Mouse (Mus musculus): ENCODE measurements at regions not wholly inside any gene's neighbourhood (a gene's known extent, or its start where the extent isn't known, plus 50 kb on each side); places are given as distances from the start of the nearest gene placed in this dataset.

DNA sequence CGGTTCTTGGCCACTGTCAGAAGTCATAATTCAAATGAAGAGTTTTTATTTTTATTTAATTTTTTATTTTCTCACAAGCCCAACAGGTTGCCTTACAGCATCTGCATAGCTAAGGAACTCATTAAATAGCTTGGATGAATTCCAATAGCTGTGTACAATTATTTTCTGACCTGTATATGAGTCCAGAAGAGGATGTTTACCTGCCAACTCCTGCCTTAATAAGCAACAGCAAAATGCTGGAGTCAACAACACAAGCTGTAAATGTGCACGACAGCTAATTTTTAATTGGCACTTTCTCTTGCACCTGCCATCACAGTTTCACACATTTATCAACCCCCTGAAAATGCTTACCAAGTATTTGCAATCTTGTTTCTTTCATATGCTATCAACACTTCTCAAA lies 161.4 kb upstream of the Crbn start:
- TF ChIP-seq POLR2A (IDR thresholded peaks at IDR 0.05; ENCODE audit: borderline replicate concordance, extremely low read depth, insufficient read depth, insufficient read length, poor library complexity, severe bottlenecking) (no peak), CTCF (IDR thresholded peaks at IDR 0.05; ENCODE audit: borderline replicate concordance, extremely low read depth, insufficient read depth, insufficient read length) (no peak)

DNA sequence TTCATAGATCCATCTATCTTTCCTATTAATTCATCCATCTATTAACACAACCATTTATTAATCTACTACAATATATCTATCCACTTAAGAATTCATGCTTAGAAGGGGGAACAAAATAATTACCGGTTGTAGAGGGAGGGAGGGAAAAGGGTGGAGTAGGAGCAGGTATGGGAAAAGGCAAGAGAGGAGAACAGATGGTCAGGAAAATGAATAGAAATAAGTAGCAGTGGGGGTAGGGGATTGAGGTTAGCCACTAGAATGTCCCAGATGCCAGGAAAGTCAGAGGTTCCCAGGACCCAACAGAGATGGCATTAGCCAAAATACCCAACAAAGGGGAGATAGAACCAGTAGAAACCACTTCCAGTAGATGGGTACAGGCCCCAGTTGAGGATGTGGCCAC lies 164.5 kb upstream of the Crbn start:
- DNase-seq (ENCODE audit: low read depth): no peak

More for the DNA sequence above, 161.4 kb upstream of the Crbn start:
- peak; percentile 54 for DNase-seq (ENCODE audit: low read depth)

DNA sequence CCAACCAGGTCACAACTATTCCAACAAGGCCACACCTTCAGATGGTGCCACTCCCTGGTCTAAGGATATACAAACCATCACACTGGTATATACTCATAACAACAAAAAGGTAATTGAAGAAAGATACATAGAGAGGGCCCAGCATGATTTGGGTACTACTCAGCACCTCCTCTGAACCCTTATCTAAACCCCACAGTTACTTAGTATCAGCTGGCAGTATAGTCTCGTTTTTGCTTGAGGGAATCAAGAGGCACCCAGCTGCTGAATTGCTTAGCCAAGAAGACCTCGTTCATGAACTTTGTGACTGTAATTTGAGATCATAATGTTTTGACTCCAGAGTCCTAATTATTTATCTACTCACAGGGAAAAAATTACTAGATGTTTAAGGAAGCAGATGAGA lies 175.6 kb upstream of the Crbn start:
- TF ChIP-seq POLR2A (IDR thresholded peaks at IDR 0.05; ENCODE audit: borderline replicate concordance, extremely low read depth, insufficient read depth, insufficient read length, poor library complexity, severe bottlenecking) (no peak), CTCF (IDR thresholded peaks at IDR 0.05; ENCODE audit: borderline replicate concordance, extremely low read depth, insufficient read depth, insufficient read length) (no peak)

More for the DNA sequence above, 164.5 kb upstream of the Crbn start:
- TF ChIP-seq POLR2A (IDR thresholded peaks at IDR 0.05; ENCODE audit: borderline replicate concordance, extremely low read depth, insufficient read depth, insufficient read length, poor library complexity, severe bottlenecking) (no peak), CTCF (IDR thresholded peaks at IDR 0.05; ENCODE audit: borderline replicate concordance, extremely low read depth, insufficient read depth, insufficient read length) (no peak)

DNA sequence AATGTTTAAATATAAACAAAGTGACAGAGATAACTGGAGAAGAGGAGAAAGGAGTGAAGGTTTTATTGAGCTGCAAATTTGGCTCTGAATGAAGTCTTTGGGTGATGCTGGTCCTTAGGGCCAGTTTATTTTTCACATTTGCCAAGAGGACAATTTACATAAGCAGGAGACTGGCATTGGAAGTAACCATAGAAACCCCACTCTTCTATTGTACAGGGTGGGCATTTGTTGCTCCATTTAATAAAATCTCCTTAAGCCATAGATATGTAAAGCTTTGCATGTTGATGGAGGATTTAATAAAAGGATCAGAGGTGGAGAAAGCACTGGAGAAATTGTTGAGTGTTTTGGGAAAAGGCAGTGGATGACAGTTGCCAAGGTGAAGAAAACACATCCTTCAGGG lies 178.8 kb upstream of the Crbn start:
- no peak for TF ChIP-seq CTCF (IDR thresholded peaks at IDR 0.05; ENCODE audit: borderline replicate concordance, extremely low read depth, insufficient read depth, insufficient read length)
- no peak for TF ChIP-seq POLR2A (IDR thresholded peaks at IDR 0.05; ENCODE audit: borderline replicate concordance, extremely low read depth, insufficient read depth, insufficient read length, poor library complexity, severe bottlenecking)
- peak; percentile 29 for DNase-seq (ENCODE audit: low read depth)

More for the DNA sequence above, 175.6 kb upstream of the Crbn start:
- DNase-seq (ENCODE audit: low read depth): no peak

DNA sequence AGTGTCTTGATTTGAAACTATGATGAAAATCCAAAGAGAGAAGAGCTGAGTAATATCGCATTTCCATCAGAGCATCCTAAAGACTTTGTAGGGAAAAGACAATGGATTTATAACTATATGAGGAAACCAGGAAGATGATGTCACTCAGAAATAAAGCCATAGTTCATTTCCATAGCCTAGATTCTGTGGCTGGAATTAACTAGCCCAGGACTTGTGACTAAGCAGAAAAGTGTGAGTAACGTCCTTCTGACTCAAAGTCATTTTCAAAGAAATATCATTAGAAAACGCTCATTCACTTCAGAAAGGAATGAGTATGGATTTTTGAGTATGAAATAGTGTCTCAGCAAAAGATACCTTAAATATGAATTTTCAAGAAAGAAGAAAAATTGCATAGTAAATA lies 179.9 kb upstream of the Crbn start:
- TF ChIP-seq CTCF (IDR thresholded peaks at IDR 0.05; ENCODE audit: borderline replicate concordance, extremely low read depth, insufficient read depth, insufficient read length): no peak
- TF ChIP-seq POLR2A (IDR thresholded peaks at IDR 0.05; ENCODE audit: borderline replicate concordance, extremely low read depth, insufficient read depth, insufficient read length, poor library complexity, severe bottlenecking): no peak

DNA sequence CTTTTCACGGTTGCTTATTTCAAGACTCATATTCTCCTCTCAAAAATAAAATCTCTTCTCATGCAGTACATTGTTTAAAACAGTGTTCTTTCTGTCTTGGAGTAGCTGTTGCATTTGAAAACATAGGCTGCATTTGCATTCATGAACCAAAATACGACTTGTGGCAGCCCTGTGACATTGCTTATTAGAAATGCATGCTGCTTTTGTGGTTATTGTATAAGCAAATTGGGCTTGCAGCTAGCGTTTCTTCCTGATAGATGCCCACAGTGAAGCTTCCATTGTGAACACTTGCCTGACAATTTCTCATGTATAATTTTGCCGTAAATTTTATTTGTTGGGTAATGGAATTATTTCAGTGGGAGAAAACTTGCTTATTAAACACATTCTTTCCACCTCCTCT lies 180.3 kb upstream of the Crbn start:
- TF ChIP-seq POLR2A (IDR thresholded peaks at IDR 0.05; ENCODE audit: borderline replicate concordance, extremely low read depth, insufficient read depth, insufficient read length, poor library complexity, severe bottlenecking) (no peak), CTCF (IDR thresholded peaks at IDR 0.05; ENCODE audit: borderline replicate concordance, extremely low read depth, insufficient read depth, insufficient read length) (no peak)
- peak; percentile 54 for DNase-seq (ENCODE audit: low read depth)

More for the DNA sequence above, 179.9 kb upstream of the Crbn start:
- DNase-seq (ENCODE audit: low read depth): no peak

DNA sequence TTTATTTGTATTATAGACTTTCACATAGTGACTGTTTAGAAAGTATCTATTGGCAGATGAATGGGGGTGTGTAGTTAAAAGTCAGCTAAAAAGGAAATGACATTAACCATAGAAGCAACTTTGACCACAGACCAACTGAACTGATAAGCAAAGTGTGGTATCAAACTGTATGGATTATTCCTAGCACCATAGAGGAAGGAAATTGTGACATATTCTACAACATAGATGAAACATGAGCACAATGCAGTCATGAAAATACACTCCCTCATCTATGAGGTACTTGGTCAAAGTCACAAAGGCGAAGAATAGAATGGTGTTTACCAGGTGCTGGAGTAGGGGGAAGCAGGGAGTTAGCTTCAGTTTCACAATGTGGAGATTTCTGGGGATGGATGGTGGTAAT lies 181.4 kb upstream of the Crbn start:
- no peak for DNase-seq (ENCODE audit: low read depth)
- TF ChIP-seq POLR2A (IDR thresholded peaks at IDR 0.05; ENCODE audit: borderline replicate concordance, extremely low read depth, insufficient read depth, insufficient read length, poor library complexity, severe bottlenecking) (no peak), CTCF (IDR thresholded peaks at IDR 0.05; ENCODE audit: borderline replicate concordance, extremely low read depth, insufficient read depth, insufficient read length) (no peak)

DNA sequence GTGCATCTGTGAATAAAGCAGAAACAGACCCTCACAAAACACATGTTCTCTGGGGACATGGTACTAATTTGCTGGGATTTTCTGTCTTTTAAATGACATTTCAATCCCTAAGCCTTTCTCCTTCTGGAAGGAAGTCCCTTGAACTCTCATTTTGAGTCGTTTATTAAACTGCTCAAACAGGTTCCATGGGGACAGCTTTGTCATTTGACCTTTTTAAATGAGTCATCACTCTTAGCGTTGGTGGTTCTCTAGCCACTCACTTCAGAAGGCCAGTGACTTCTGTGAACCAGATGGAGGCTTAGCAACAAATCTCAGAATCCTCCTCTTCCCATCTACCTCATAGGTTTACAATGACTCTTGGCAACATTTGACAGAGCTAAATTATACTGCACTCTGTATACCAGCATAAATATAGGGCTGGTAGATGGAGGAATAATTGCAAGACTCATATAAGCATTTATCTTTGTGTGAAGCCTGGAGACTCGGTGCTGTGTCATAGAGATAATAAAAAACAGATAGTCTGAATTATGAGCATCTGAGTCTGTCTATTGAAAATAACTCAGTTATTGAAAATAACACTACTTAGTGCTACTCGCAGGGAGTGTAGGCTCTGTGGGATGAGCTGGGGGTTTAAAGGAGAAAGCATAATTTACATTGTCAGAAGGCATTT lies 185.4 kb upstream of the Crbn start:
- no peak for TF ChIP-seq POLR2A (IDR thresholded peaks at IDR 0.05; ENCODE audit: borderline replicate concordance, extremely low read depth, insufficient read depth, insufficient read length, poor library complexity, severe bottlenecking)
- TF ChIP-seq CTCF (IDR thresholded peaks at IDR 0.05; ENCODE audit: borderline replicate concordance, extremely low read depth, insufficient read depth, insufficient read length): no peak
- DNase-seq (ENCODE audit: low read depth): no peak

DNA sequence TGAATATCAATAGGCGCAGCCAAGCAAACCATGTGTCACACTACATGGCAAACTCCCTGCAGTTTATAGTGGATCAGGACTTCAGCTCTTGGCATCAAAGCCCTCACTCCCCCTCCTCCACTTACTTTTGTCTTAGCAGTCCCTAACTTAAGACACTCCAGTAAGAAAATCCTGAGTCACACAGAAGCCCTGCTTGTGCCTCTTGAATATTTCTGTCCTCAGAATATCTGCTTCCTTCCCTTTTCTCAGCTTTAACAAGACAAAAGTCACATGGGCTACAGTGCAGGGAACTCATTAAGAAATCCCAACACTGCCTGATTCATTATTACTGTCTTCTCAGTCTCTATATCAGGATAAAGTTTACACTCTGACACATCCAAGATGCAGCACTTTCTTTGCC lies 191.7 kb upstream of the Crbn start:
- DNase-seq (ENCODE audit: low read depth): peak; percentile 32
- TF ChIP-seq CTCF (IDR thresholded peaks at IDR 0.05; ENCODE audit: borderline replicate concordance, extremely low read depth, insufficient read depth, insufficient read length) (no peak), POLR2A (IDR thresholded peaks at IDR 0.05; ENCODE audit: borderline replicate concordance, extremely low read depth, insufficient read depth, insufficient read length, poor library complexity, severe bottlenecking) (no peak)

DNA sequence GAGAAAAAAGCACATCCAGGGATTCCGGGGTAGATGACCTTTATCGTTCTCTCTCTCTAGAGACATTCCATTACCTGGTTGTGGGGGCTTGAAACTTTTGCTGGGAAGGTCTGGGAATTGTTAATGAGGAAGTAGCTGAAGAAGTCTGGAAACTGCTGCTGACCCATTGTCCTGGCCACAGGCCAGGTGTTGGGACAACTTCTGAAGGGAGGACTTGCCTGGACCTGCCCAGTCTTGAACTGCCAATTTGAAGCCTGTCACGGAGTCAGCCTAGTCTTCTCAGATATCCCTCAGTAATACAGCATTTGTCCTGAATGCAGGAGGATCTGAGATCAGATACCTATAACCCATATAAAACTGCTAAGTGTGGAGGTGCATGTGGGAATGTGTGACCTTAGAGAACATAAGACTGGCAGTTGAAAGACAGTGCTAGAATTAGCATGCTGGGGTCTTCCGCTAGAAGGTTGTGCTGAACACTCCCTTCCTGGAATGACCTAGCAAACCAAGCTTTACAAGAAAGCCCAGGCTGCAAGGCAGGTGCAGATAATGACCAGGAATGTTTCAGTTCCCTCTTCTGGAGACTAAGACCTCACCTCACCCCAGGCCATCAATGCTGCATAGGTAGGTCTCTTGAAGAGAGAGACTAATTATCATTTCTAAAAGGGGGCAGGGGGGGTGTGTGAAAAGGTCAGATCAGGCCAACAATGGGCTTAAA lies 204.7 kb upstream of the Crbn start:
- DNase-seq (ENCODE audit: low read depth): no peak
- TF ChIP-seq CTCF (IDR thresholded peaks at IDR 0.05; ENCODE audit: borderline replicate concordance, extremely low read depth, insufficient read depth, insufficient read length): no peak
- TF ChIP-seq POLR2A (IDR thresholded peaks at IDR 0.05; ENCODE audit: borderline replicate concordance, extremely low read depth, insufficient read depth, insufficient read length, poor library complexity, severe bottlenecking): no peak

DNA sequence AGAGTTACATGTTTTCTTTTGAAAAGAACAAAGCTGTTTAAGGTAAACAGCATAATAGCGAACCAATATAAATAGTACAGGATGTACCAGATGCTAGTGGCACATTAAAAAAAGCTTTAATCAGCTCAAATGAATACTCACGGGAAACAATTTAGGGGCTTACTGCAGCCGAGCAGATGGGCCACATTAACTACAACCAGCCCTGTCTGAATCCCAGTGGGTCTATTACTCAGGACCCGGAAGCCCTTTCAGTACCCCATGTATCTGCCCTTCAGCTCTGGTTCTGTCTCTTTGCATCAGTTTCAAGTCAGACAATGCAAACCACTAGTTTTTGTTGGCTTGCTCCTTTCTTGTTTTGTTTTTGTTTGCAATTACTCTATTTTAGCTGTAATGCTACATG lies 210.9 kb upstream of the Crbn start:
- DNase-seq (ENCODE audit: low read depth): peak; percentile 63
- TF ChIP-seq POLR2A (IDR thresholded peaks at IDR 0.05; ENCODE audit: borderline replicate concordance, extremely low read depth, insufficient read depth, insufficient read length, poor library complexity, severe bottlenecking): no peak

Measured in brain, embryonic 14.5 days (tissue).